Mouse (Mus musculus) hindbrain, embryonic 15.5 days (tissue): Measurements from ENCODE around the gene Slc4a10. TPM values are rescaled to one million over a fixed set of nuclear protein-coding genes. Genes with fewer than 3 reads are reported as not detected.

Experiments
- ATAC-seq: fragments of 200-750 bp; cut with Nextera tagmentation; 2 replicates; pipeline ENCODE4 v1.8.0; 2017; ENCODE audit warnings: low read depth, moderate number of reproducible peaks, moderate TSS enrichment; ENCODE audit not compliant: low FRiP score
- H3K27ac ChIP-seq: fragments of 300-500 bp; sonication (generic); replicated peaks from 2 replicates; pipeline ENCODE4 v1.5.1; 2015; ENCODE audit warnings: mild to moderate bottlenecking, inconsistent platforms
- H3K27me3 ChIP-seq: fragments of 300-500 bp; sonication (generic); 2 replicates; pipeline ENCODE4 v1.6.1; 2015; ENCODE audit warnings: control low read depth, inconsistent platforms
- H3K36me3 ChIP-seq: fragments of 300-500 bp; sonication (generic); 2 replicates; pipeline ENCODE4 v1.6.1; 2015; ENCODE audit warnings: control low read depth, inconsistent platforms
- H3K4me1 ChIP-seq: fragments of 300-500 bp; sonication (generic); replicated peaks from 2 replicates; pipeline ENCODE4 v1.6.1; 2015; ENCODE audit warnings: control low read depth, inconsistent platforms
- H3K4me2 ChIP-seq: fragments of 300-500 bp; sonication (generic); 2 replicates; pipeline ENCODE4 v1.6.1; 2015; ENCODE audit warnings: moderate library complexity, mild to moderate bottlenecking, inconsistent platforms
- H3K4me3 ChIP-seq: fragments of 300-500 bp; sonication (generic); 2 replicates; pipeline ENCODE4 v1.5.1; 2015; ENCODE audit warnings: mild to moderate bottlenecking, inconsistent platforms
- H3K9ac ChIP-seq: fragments of 300-500 bp; sonication (generic); 2 replicates; pipeline ENCODE4 v1.6.1; 2015; ENCODE audit warnings: inconsistent platforms
- H3K9me3 ChIP-seq: fragments of 300-500 bp; sonication (generic); 2 replicates; pipeline ENCODE4 v1.6.1; 2016; ENCODE audit warnings: control low read depth, inconsistent platforms
- WGBS: fragments of 180-500 bp; shearing (Covaris S2); methylation state at CpG from one replicate; pipeline ENCODE4 v1.1.7; 2015; 5-methylcytosine and 5-hydroxymethylcytosine counted together
- polyA plus RNA-seq: library from polyadenylated mRNA; unstranded; fragments of >200 nt; fragmentation: Nextera tagmentation; extraction: Ambion mirVana; gene quantifications from 2 replicates; pipeline ENCODE4 v1.2.1, GENCODE M21; 2015

Gene Slc4a10
- polyA plus RNA-seq, 1 experiment from 2014 or later, result 24.5 TPM

DNA sequence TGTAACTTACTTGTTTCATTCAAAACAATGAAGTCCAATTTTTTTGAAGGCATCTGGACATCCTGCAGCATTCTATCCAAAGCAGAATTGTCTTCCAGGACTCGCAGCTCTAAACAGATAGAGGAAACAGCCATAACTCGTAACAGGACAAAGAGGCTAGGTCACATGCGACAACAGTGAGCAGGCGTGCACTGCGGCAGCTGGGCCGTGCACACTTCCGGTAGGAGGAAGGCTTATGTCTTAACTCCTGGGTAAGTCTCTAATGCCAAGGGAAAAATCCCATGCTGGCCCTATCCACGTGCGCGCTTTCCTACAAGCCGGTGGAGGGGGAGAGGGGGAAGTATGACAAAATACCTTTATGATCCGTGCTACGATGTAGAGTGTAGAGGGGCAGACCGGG is 310.3 kb downstream of the Slc4a10 start:
- Histone ChIP-seq H3K9me3 (no peaks in the 10 kb centered on the region), H3K4me3 (no peak overlapping the region), H3K27me3 (no peaks in the 10 kb centered on the region), H3K27ac (no peak overlapping the region), H3K9ac (no peak overlapping the region), H3K4me1 (no peaks in the 10 kb centered on the region), H3K36me3 (no peaks in the 10 kb centered on the region), H3K4me2 (no peak overlapping the region)
- 83% methylated on average over 14 of the region's 14 CpGs for WGBS
- no peak for ATAC-seq

DNA sequence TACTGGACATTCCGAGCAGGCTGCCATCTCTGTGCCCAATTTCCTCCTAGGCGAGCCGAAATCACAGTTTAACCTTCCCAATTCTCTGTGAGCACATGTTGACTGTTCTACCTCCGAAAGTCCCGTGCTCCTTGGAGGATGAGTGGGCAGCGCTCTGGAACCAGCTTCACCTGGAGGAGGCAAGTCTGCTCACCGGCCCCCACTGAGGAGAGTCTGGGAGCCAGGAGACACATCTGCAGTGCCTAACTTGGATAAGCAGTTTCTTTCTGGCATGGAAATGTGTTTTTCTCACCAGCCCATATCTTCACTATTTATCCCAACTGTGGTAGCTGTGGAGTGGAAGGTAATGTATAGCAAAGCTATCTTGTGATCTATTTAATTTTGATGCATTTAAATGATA is 311.0 kb downstream of the Slc4a10 start:
- H3K4me3 ChIP-seq, result no peak overlapping the region
- H3K27me3 ChIP-seq, result no peaks in the 10 kb centered on the region
- no peak overlapping the region for H3K4me2 ChIP-seq
- no peaks in the 10 kb centered on the region for H3K36me3 ChIP-seq
- H3K27ac ChIP-seq, result no peak overlapping the region
- H3K9ac ChIP-seq, result no peak overlapping the region
- H3K4me1 ChIP-seq, result no peaks in the 10 kb centered on the region
- no peak for ATAC-seq
- WGBS, result 95% methylated on average over 7 of the region's 7 CpGs
- H3K9me3 ChIP-seq, result no peaks in the 10 kb centered on the region

DNA sequence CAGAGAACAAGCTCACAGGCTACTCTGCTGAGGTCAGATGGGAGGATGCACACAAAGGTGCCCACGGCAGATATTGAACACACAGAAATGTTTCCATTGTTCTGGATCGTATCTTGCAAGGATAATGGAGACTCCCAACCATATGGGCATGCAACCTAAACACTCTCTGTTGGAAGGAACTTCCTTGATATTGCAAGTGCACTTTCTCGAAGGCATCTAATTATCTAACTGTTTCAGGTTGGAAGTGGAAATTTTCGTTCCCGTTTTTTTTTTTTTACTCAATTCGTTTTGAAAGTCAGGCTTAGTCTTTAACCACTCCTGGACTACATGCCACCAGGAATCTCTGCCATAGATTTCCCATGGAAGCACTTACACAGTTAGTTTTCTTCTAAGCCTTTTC is 314.6 kb downstream of the Slc4a10 start:
- ATAC-seq, result no peak
- Histone ChIP-seq H3K9me3 (no peaks in the 10 kb centered on the region), H3K36me3 (no peaks in the 10 kb centered on the region), H3K27ac (no peak overlapping the region), H3K9ac (no peak overlapping the region), H3K4me1 (no peaks in the 10 kb centered on the region), H3K27me3 (no peaks in the 10 kb centered on the region), H3K4me2 (no peak overlapping the region), H3K4me3 (no peak overlapping the region)
- WGBS, result 83% methylated on average over 6 of the region's 6 CpGs

DNA sequence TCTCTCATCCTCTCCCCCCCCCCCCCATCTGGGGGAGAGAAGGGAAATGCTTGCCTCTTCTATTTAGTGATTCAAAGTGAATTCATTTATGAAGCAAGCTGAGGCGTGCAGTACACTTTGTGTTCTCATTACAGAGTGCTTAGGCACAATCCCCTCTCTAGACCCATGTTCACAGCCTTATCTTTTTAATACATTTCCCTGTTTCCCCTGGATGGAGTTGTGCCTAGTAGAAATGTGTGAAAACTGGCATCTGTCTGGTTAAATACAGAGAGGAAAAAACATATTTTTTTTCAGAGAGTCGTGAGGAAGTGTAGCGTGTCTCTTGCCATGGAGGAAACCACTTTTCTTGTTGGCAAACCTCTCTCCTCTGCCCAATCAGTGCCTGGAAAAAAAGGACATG is 315.3 kb downstream of the Slc4a10 start:
- Histone ChIP-seq H3K36me3 (no peaks in the 10 kb centered on the region), H3K27ac (no peak overlapping the region), H3K9ac (no peak overlapping the region), H3K9me3 (no peaks in the 10 kb centered on the region), H3K4me3 (no peak overlapping the region), H3K27me3 (no peaks in the 10 kb centered on the region), H3K4me2 (no peak overlapping the region), H3K4me1 (no peaks in the 10 kb centered on the region)
- no peak for ATAC-seq
- 71% methylated on average over 3 of the region's 3 CpGs for WGBS

DNA sequence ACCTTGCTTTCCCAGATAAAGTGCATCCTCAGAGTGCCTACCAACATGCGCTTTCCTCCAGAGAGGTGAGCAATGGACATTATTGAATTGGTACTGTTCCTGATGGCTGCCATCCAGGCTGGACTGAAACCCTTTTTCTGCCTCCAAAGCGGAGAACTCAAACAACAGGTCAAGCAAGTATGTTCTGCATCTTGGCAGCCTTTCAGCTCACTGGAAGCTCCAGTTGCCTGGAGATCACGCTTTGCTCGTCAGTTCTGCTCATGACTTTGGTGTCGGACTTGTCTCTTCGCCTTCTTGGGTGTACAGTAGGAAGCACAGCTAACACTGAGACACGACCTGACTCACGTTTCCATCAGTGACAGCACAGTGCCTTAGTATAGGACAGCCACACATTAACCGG is 315.9 kb downstream of the Slc4a10 start:
- 86% methylated on average over 9 of the region's 9 CpGs for WGBS
- Histone ChIP-seq H3K9me3 (no peaks in the 10 kb centered on the region), H3K4me3 (no peak overlapping the region), H3K4me1 (no peaks in the 10 kb centered on the region), H3K9ac (no peak overlapping the region), H3K4me2 (no peak overlapping the region), H3K36me3 (no peaks in the 10 kb centered on the region), H3K27ac (no peak overlapping the region), H3K27me3 (no peaks in the 10 kb centered on the region)
- ATAC-seq, result no peak

DNA sequence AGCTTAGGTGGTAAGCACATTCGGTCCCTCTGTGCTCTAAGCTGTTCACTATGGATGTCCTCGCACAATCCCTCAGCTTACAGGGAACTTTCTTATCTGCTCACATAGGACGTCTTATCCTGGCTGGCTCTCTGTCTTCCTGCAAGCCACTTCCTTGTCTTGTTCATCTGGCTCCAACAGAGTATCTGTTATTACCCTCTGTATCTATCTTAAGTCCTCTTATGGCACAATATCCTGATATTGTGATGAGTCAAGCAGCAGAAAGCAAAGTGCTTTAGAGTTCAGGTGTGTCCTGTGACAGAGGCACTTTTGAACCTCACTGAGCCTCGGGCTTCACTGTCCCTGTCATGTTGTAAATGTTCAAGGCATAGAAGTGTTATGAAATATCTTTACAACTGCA is 317.3 kb downstream of the Slc4a10 start:
- H3K9me3 ChIP-seq, result no peaks in the 10 kb centered on the region
- H3K4me2 ChIP-seq, result no peak overlapping the region
- no peak overlapping the region for H3K9ac ChIP-seq
- H3K27me3 ChIP-seq, result no peaks in the 10 kb centered on the region
- WGBS, result 93% methylated on average over 4 of the region's 4 CpGs
- ATAC-seq, result no peak
- no peaks in the 10 kb centered on the region for H3K36me3 ChIP-seq
- H3K4me1 ChIP-seq, result no peaks in the 10 kb centered on the region
- H3K4me3 ChIP-seq, result no peak overlapping the region
- no peak overlapping the region for H3K27ac ChIP-seq

DNA sequence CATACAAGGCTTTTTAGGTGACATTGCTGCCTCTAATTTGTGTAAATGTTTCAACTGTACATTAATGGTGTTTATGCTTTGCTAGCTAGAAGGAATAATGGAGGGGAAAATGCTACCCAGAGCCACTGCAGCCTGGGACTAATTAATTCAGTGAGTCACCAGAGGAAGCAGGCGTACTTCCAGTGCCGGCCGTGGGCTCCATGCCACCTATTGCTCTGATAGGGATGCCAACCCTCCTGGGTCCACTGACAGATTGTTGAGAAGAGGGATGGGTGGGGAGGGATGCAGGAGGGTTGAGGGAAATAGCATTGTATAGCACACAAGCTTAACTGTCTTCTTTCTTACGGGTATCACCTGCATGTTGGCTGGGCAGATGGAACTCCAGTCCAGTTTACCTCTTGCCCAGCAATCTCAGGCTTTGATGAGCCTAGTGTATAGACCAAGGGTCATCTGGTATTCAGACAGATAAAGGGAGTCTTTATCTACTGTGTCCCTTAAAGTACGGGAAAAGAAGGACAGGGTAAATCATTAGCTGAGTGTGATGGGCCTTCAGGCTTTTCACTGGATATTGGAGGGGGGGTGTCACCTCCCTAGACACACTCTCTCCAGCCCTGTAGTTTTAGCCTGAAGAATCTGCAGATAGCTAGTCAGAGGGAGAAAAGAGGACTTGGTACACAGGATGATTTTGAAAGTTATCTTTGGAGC is 322.2 kb downstream of the Slc4a10 start:
- no peak overlapping the region for H3K4me2 ChIP-seq
- no peak overlapping the region for H3K9ac ChIP-seq
- no peaks in the 10 kb centered on the region for H3K9me3 ChIP-seq
- no peaks in the 10 kb centered on the region for H3K27me3 ChIP-seq
- no peak overlapping the region for H3K27ac ChIP-seq
- H3K36me3 ChIP-seq, result no peaks in the 10 kb centered on the region
- no peak for ATAC-seq
- 63% methylated on average over 5 of the region's 5 CpGs for WGBS
- H3K4me3 ChIP-seq, result no peak overlapping the region
- H3K4me1 ChIP-seq, result no peaks in the 10 kb centered on the region

DNA sequence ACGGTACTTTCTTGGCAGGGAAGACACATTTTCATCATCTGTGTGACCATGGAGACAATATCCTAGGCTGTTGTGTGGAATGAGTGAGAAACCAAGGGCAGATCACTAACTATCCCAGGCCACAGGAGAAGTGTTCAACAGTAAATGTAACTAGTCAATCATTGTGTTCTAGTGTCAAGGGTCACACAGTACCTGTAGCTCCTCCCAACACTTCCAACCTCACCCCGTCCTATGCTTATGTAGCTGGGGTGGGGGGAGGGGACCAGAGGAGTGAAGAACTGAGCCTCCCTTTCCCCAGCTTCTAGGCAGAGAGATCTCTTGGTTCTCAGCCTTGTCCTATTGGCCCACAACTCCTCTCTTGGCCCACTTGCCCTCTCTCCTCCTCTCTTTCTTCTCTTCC is 323.8 kb downstream of the Slc4a10 start:
- Histone ChIP-seq H3K9ac (no peak overlapping the region), H3K27ac (no peak overlapping the region), H3K27me3 (no peaks in the 10 kb centered on the region), H3K9me3 (no peaks in the 10 kb centered on the region), H3K4me1 (no peaks in the 10 kb centered on the region), H3K4me3 (no peak overlapping the region), H3K36me3 (no peaks in the 10 kb centered on the region), H3K4me2 (no peak overlapping the region)
- no peak for ATAC-seq
- 55% methylated on average over 2 of the region's 2 CpGs for WGBS

DNA sequence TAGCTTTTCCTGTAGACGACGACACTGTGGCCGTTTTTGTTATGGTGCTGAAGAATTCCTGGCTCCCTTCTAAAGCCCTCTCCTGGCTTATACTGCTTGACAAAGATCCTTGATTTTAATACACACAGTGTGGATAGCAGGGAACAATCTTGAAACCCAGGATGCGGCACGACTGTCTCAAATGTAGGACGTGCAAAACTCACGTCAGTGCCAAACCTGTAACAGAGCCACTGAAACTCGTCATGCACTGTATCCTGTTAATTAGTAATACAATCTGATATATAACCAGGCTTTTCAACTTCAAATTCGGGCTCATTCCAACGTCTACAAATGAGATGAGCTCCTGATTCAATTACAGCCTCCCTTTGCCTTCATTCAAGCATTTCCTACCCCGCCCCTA is 327.4 kb downstream of the Slc4a10 start:
- no peaks in the 10 kb centered on the region for H3K36me3 ChIP-seq
- H3K27ac ChIP-seq, result no peak overlapping the region
- H3K9ac ChIP-seq, result no peak overlapping the region
- no peaks in the 10 kb centered on the region for H3K27me3 ChIP-seq
- no peak for ATAC-seq
- H3K4me3 ChIP-seq, result no peak overlapping the region
- 77% methylated on average over 11 of the region's 11 CpGs for WGBS
- no peaks in the 10 kb centered on the region for H3K4me1 ChIP-seq
- no peaks in the 10 kb centered on the region for H3K9me3 ChIP-seq
- no peak overlapping the region for H3K4me2 ChIP-seq

Other genes with a start within 250 kb of the Slc4a10 start
- gene Tbr1, start 243.5 kb upstream of the Slc4a10 start, polyA plus RNA-seq, result 1.00 and 3.3 TPM in 2 replicates